In genomic region chr3:51553497-51553875, GRCm38 (mm10) we compare ENCODE assay signal across 8 mouse cellular contexts. TPM values are rescaled to one million over a fixed set of nuclear protein-coding genes. Genes with fewer than 3 reads are reported as not detected.
A peak's percentile ranks its signal among the peaks of the same experiment; 100 is the strongest.
DNase-seq lines count a peak whose midpoint lies in the region; ATAC-seq and TF ChIP-seq lines count a peak whose summit lies in the region.

No protein-coding gene starts in this region.

- 64% methylated on average over 8 of the region's 8 CpGs for WGBS in hindbrain, embryonic 13.5 days
- WGBS in hindbrain, embryonic 10.5 days: 74% methylated on average over 8 of the region's 8 CpGs

- no peaks in the 10 kb centered on the region for H3K9me3 ChIP-seq in hindbrain, embryonic 13.5 days
- H3K9me3 ChIP-seq in hindbrain, embryonic 10.5 days: no peaks in the 10 kb centered on the region
- H3K9me3 ChIP-seq in ES-E14 (ENCODE audit: control insufficient read depth, insufficient read depth, low read depth, low read length): no peaks in the 10 kb centered on the region
- no peaks in the 10 kb centered on the region for H3K9me3 ChIP-seq in megakaryocyte, embryonic 14.5 days

- in situ Hi-C loops in ES-E14 (cut with MboI; ENCODE audit: low sequenced_read_pairs in 2 of 2, unreplicated experiment in 2 of 2): no loop called here

- H3K36me3 ChIP-seq in hindbrain, embryonic 13.5 days: peaks cover 16% of the 10 kb centered on the region
- H3K36me3 ChIP-seq in hindbrain, embryonic 10.5 days: peaks cover 19% of the 10 kb centered on the region
- peaks cover 4% of the 10 kb centered on the region; the same call in 1 of the 2 replicates for H3K36me3 ChIP-seq in ES-E14 (ENCODE audit: control insufficient read depth, insufficient read depth, low read length, poor library complexity, severe bottlenecking)
- peaks cover 57% of the 10 kb centered on the region for H3K36me3 ChIP-seq in megakaryocyte, embryonic 14.5 days (replicated peaks; ENCODE audit: low read length)

- peak overlapping the region; percentile 52; the same call in 1 of the 2 replicates for H3K27ac ChIP-seq in hindbrain, embryonic 13.5 days
- H3K27ac ChIP-seq in hindbrain, embryonic 10.5 days: no peak overlapping the region; the same call in 1 of the 2 replicates
- no peak overlapping the region for H3K27ac ChIP-seq in ES-E14 (ENCODE audit: insufficient read depth, low read depth, low read length, poor library complexity, severe bottlenecking)

- no peak; the same call in 1 of the 2 replicates for ATAC-seq in hindbrain, embryonic 13.5 days (ENCODE audit: low FRiP score)
- ATAC-seq in common myeloid progenitor, adult 5-6 weeks (replicated peaks; ENCODE audit: low read depth, poor library complexity, severe bottlenecking): 0 out of 2 replicates have a peak, but pooled peaks have one; percentile 15

- no peak overlapping the region for H3K4me3 ChIP-seq in hindbrain, embryonic 13.5 days
- no peak overlapping the region for H3K4me3 ChIP-seq in hindbrain, embryonic 10.5 days
- H3K4me3 ChIP-seq in ES-E14 (ENCODE audit: insufficient read depth in 1 of 2, low read depth in 1 of 2, low read length in 2 of 2, poor library complexity in 1 of 2, severe bottlenecking in 1 of 2): no peak overlapping the region
- peak overlapping the region; percentile 91 for H3K4me3 ChIP-seq in megakaryocyte, embryonic 14.5 days (replicated peaks)

- H3K9ac ChIP-seq in hindbrain, embryonic 13.5 days: no peak overlapping the region; the same call in 1 of the 2 replicates
- no peak overlapping the region for H3K9ac ChIP-seq in ES-E14 (ENCODE audit: insufficient read depth, low read depth, low read length, poor library complexity, severe bottlenecking)

- no peak for DNase-seq in hindbrain, embryonic 10.5 days (ENCODE audit: low spot score)
- no peak for DNase-seq in ES-E14 (ENCODE audit: low read depth, low spot score)
- peak; percentile 58 to 65 for DNase-seq in heart, adult 9 months (ENCODE audit: low spot score in 2 of 2)
- peak; percentile 59 for DNase-seq in layer of hippocampus, adult 9-11 months
- no peak for DNase-seq in natural killer cell, adult 2 months (ENCODE audit: low spot score in 2 of 2)

- H3K4me2 ChIP-seq in hindbrain, embryonic 13.5 days: no peak overlapping the region

- peaks cover 44% of the 10 kb centered on the region for H3K4me1 ChIP-seq in hindbrain, embryonic 13.5 days (replicated peaks)
- peaks cover 44% of the 10 kb centered on the region for H3K4me1 ChIP-seq in hindbrain, embryonic 10.5 days (replicated peaks)
- peaks cover 0 to 6% of the 10 kb centered on the region in 2 experiments; a peak in 1 of 4 replicates for H3K4me1 ChIP-seq in ES-E14 (ENCODE audit: control insufficient read depth in 2 of 2, insufficient read depth in 2 of 2, low read length in 2 of 2, poor library complexity in 1 of 2)
- H3K4me1 ChIP-seq in megakaryocyte, embryonic 14.5 days: peaks cover 81% of the 10 kb centered on the region

- no peaks in the 10 kb centered on the region for H3K27me3 ChIP-seq in hindbrain, embryonic 13.5 days
- no peaks in the 10 kb centered on the region for H3K27me3 ChIP-seq in hindbrain, embryonic 10.5 days (ENCODE audit: insufficient read depth, poor library complexity, severe bottlenecking)
- no peaks in the 10 kb centered on the region for H3K27me3 ChIP-seq in megakaryocyte, embryonic 14.5 days (replicated peaks)

TF ChIP-seq in ES-E14, 5 proteins besides CTCF, POLR2A, EP300 and RAD21:
- TF ChIP-seq ZNF384 (IDR thresholded peaks at IDR 0.05; ENCODE audit: low read depth, low read length) (no peak), MAFK (IDR thresholded peaks at IDR 0.05; ENCODE audit: insufficient read depth, low read depth, low read length) (peak; percentile 74)

RNA-seq across cellular contexts. Expression of gene Setd7, which starts 7.2 kb away (rescaled TPM):
- 2.8 and 3.9 TPM in 2 replicates for polyA plus RNA-seq in hindbrain, embryonic 13.5 days (2015; fragmentation: Nextera tagmentation; extraction: Ambion mirVana)
- 3.0 and 3.2 TPM in 2 replicates for polyA plus RNA-seq in hindbrain, embryonic 10.5 days (2016; fragmentation: Nextera tagmentation; extraction: Ambion mirVana)
- 14.0 and 17.5 TPM in 2 replicates for total RNA-seq in ES-E14 (2012; rRNA removed)
- 23.2 and 29.5 TPM in 2 replicates for total RNA-seq in common myeloid progenitor, adult 5-6 weeks (2017)
- 4.2 and 5.0 TPM in 2 replicates for polyA plus RNA-seq in megakaryocyte, embryonic 14.5 days (2012; ENCODE audit: insufficient read depth, low replicate concordance)

Comparison
In these comparisons a context has a peak if more than half of its experiments do, and no peak if none do; other contexts are left out.
1. DNase-seq: peak in heart, adult 9 months (2 of 2) and layer of hippocampus, adult 9-11 months (single experiment); none in hindbrain, embryonic 10.5 days (single experiment), ES-E14 (single experiment) and natural killer cell, adult 2 months (0 of 2).